Mouse (Mus musculus): ENCODE data around the gene Abhd8. TPM values are rescaled to one million over a fixed set of nuclear protein-coding genes. Genes with fewer than 3 reads are reported as not detected.
A peak's percentile ranks its signal among the peaks of the same experiment; 100 is the strongest.

Gene Abhd8
- polyA plus RNA-seq, 1 experiment from 2014 or later, result 63.4 TPM

- ATAC-seq (ENCODE audit: insufficient read depth, low FRiP score, low TSS enrichment), result no peak
- DNase-seq (ENCODE audit: low spot score), result no peak
- Histone ChIP-seq H3K4me1 (ENCODE audit: control insufficient read depth, insufficient read depth, low read length) (peaks cover 17% of the 10 kb centered on the region), H3K9ac (ENCODE audit: low read length) (no peak overlapping the region), H3K36me3 (ENCODE audit: control insufficient read depth, insufficient read depth, low read length) (peaks cover 5% of the 10 kb centered on the region; the same call in 1 of the 2 replicates), H3K9me3 (ENCODE audit: control insufficient read depth, low read length) (no peaks in the 10 kb centered on the region), H3K4me3 (ENCODE audit: low read depth, low read length) (no peak overlapping the region), H3K4me2 (ENCODE audit: low read depth) (no peak overlapping the region), H3K27ac (ENCODE audit: low read depth, low read length) (no peak overlapping the region), H3K27me3 (ENCODE audit: control insufficient read depth, insufficient read depth, low read length) (no peaks in the 10 kb centered on the region)
- WGBS, result 94% methylated on average over 1 of the region's 1 CpGs
Observed at GRCm38 (mm10) chr8:71468001-71468400, 4.5 kb upstream of the Abhd8 start.

GRCm38 (mm10) chr8:71467201-71467600 is 3.7 kb upstream of the Abhd8 start:
- DNase-seq (ENCODE audit: low spot score), result no peak
- Histone ChIP-seq H3K9me3 (ENCODE audit: control insufficient read depth, low read length) (no peaks in the 10 kb centered on the region), H3K4me2 (ENCODE audit: low read depth) (no peak overlapping the region), H3K4me3 (ENCODE audit: low read depth, low read length) (no peak overlapping the region), H3K27ac (ENCODE audit: low read depth, low read length) (no peak overlapping the region), H3K27me3 (ENCODE audit: control insufficient read depth, insufficient read depth, low read length) (no peaks in the 10 kb centered on the region), H3K4me1 (ENCODE audit: control insufficient read depth, insufficient read depth, low read length) (peaks cover 20% of the 10 kb centered on the region), H3K36me3 (ENCODE audit: control insufficient read depth, insufficient read depth, low read length) (peaks cover 3% of the 10 kb centered on the region; the same call in 1 of the 2 replicates), H3K9ac (ENCODE audit: low read length) (no peak overlapping the region)
- WGBS, result 91% methylated on average over 2 of the region's 2 CpGs
- ATAC-seq (ENCODE audit: insufficient read depth, low FRiP score, low TSS enrichment), result no peak

- no peak overlapping the region for H3K9ac ChIP-seq (ENCODE audit: low read length)
- no peak overlapping the region for H3K27ac ChIP-seq (ENCODE audit: low read depth, low read length)
- H3K9me3 ChIP-seq (ENCODE audit: control insufficient read depth, low read length), result no peaks in the 10 kb centered on the region
- peaks cover 22% of the 10 kb centered on the region for H3K4me1 ChIP-seq (ENCODE audit: control insufficient read depth, insufficient read depth, low read length)
- H3K27me3 ChIP-seq (ENCODE audit: control insufficient read depth, insufficient read depth, low read length), result no peaks in the 10 kb centered on the region
- peaks cover 4% of the 10 kb centered on the region; the same call in 1 of the 2 replicates for H3K36me3 ChIP-seq (ENCODE audit: control insufficient read depth, insufficient read depth, low read length)
- H3K4me3 ChIP-seq (ENCODE audit: low read depth, low read length), result no peak overlapping the region
- no peak overlapping the region for H3K4me2 ChIP-seq (ENCODE audit: low read depth)
- DNase-seq (ENCODE audit: low spot score), result no peak
- no peak for ATAC-seq (ENCODE audit: insufficient read depth, low FRiP score, low TSS enrichment)
- 98% methylated on average over 5 of the region's 5 CpGs for WGBS
Observed at GRCm38 (mm10) chr8:71466198-71466597, 2.7 kb upstream of the Abhd8 start.

GRCm38 (mm10) chr8:71465733-71466132 is 2.3 kb upstream of the Abhd8 start:
- Histone ChIP-seq H3K27ac (ENCODE audit: low read depth, low read length) (no peak overlapping the region), H3K4me2 (ENCODE audit: low read depth) (peak overlapping the region; percentile 88), H3K4me3 (ENCODE audit: low read depth, low read length) (peak overlapping the region; percentile 63), H3K36me3 (ENCODE audit: control insufficient read depth, insufficient read depth, low read length) (peaks cover 6% of the 10 kb centered on the region), H3K27me3 (ENCODE audit: control insufficient read depth, insufficient read depth, low read length) (no peaks in the 10 kb centered on the region), H3K9ac (ENCODE audit: low read length) (peak overlapping the region; percentile 76; the same call in 1 of the 2 replicates), H3K9me3 (ENCODE audit: control insufficient read depth, low read length) (no peaks in the 10 kb centered on the region), H3K4me1 (ENCODE audit: control insufficient read depth, insufficient read depth, low read length) (peaks cover 22% of the 10 kb centered on the region)
- 82% methylated on average over 8 of the region's 8 CpGs for WGBS
- DNase-seq (ENCODE audit: low spot score) (no peak), ATAC-seq (ENCODE audit: insufficient read depth, low FRiP score, low TSS enrichment) (no peak)

- H3K4me2 ChIP-seq (ENCODE audit: low read depth), result peak within 1 kb of the TSS; percentile 88
- peaks cover 6% of the 10 kb centered on the region for H3K36me3 ChIP-seq (ENCODE audit: control insufficient read depth, insufficient read depth, low read length)
- H3K4me1 ChIP-seq (ENCODE audit: control insufficient read depth, insufficient read depth, low read length), result peaks cover 19% of the 10 kb centered on the region
- WGBS, result under 1% methylated on average over 59 of the region's 59 CpGs
- peak within 1 kb of the TSS; percentile 93 for H3K4me3 ChIP-seq (ENCODE audit: low read depth, low read length)
- peak; percentile 97 for DNase-seq (ENCODE audit: low spot score)
- H3K9me3 ChIP-seq (ENCODE audit: control insufficient read depth, low read length), result no peaks in the 10 kb centered on the region
- H3K27me3 ChIP-seq (ENCODE audit: control insufficient read depth, insufficient read depth, low read length), result no peaks in the 10 kb centered on the region
- peak within 1 kb of the TSS; percentile 28 for H3K27ac ChIP-seq (ENCODE audit: low read depth, low read length)
- ATAC-seq (ENCODE audit: insufficient read depth, low FRiP score, low TSS enrichment), result peak; percentile 68
- H3K9ac ChIP-seq (ENCODE audit: low read length), result peak within 1 kb of the TSS; percentile 76
Observed at GRCm38 (mm10) chr8:71464513-71465500, 1.4 kb upstream of the Abhd8 start, which contains the start of gene Mrpl34. Gene Mrpl34 (plus strand): TSS chr8:71464959.

GRCm38 (mm10) chr8:71462786-71463185 is 669 bp downstream of the Abhd8 start:
- WGBS, result 6% methylated on average over 16 of the region's 16 CpGs
- DNase-seq (ENCODE audit: low spot score), result peak; percentile 46
- Histone ChIP-seq H3K27me3 (ENCODE audit: control insufficient read depth, insufficient read depth, low read length) (no peaks in the 10 kb centered on the region), H3K9ac (ENCODE audit: low read length) (peak overlapping the region; percentile 87), H3K9me3 (ENCODE audit: control insufficient read depth, low read length) (no peaks in the 10 kb centered on the region), H3K4me3 (ENCODE audit: low read depth, low read length) (peak overlapping the region; percentile 93), H3K36me3 (ENCODE audit: control insufficient read depth, insufficient read depth, low read length) (peaks cover 10% of the 10 kb centered on the region), H3K4me1 (ENCODE audit: control insufficient read depth, insufficient read depth, low read length) (peaks cover 18% of the 10 kb centered on the region), H3K4me2 (ENCODE audit: low read depth) (peak overlapping the region; percentile 85), H3K27ac (ENCODE audit: low read depth, low read length) (no peak overlapping the region; the same call in 1 of the 2 replicates)
- ATAC-seq (ENCODE audit: insufficient read depth, low FRiP score, low TSS enrichment), result peak; percentile 10; the same call in 1 of the 2 replicates

GRCm38 (mm10) chr8:71462191-71462590 is 1.3 kb downstream of the Abhd8 start:
- Histone ChIP-seq H3K9ac (ENCODE audit: low read length) (peak overlapping the region; percentile 87), H3K27ac (ENCODE audit: low read depth, low read length) (no peak overlapping the region), H3K27me3 (ENCODE audit: control insufficient read depth, insufficient read depth, low read length) (no peaks in the 10 kb centered on the region), H3K4me2 (ENCODE audit: low read depth) (peak overlapping the region; percentile 85), H3K4me1 (ENCODE audit: control insufficient read depth, insufficient read depth, low read length) (peaks cover 18% of the 10 kb centered on the region), H3K36me3 (ENCODE audit: control insufficient read depth, insufficient read depth, low read length) (peaks cover 16% of the 10 kb centered on the region), H3K4me3 (ENCODE audit: low read depth, low read length) (peak overlapping the region; percentile 93), H3K9me3 (ENCODE audit: control insufficient read depth, low read length) (no peaks in the 10 kb centered on the region)
- no peak for ATAC-seq (ENCODE audit: insufficient read depth, low FRiP score, low TSS enrichment)
- DNase-seq (ENCODE audit: low spot score), result no peak
- WGBS, result 79% methylated on average over 4 of the region's 4 CpGs

GRCm38 (mm10) chr8:71461152-71461840 is 2.2 kb downstream of the Abhd8 start:
- DNase-seq (ENCODE audit: low spot score), result no peak
- no peak overlapping the region for H3K4me3 ChIP-seq (ENCODE audit: low read depth, low read length)
- H3K27me3 ChIP-seq (ENCODE audit: control insufficient read depth, insufficient read depth, low read length), result no peaks in the 10 kb centered on the region
- ATAC-seq (ENCODE audit: insufficient read depth, low FRiP score, low TSS enrichment), result no peak
- no peak overlapping the region for H3K27ac ChIP-seq (ENCODE audit: low read depth, low read length)
- peaks cover 18% of the 10 kb centered on the region for H3K4me1 ChIP-seq (ENCODE audit: control insufficient read depth, insufficient read depth, low read length)
- H3K9ac ChIP-seq (ENCODE audit: low read length), result no peak overlapping the region
- H3K36me3 ChIP-seq (ENCODE audit: control insufficient read depth, insufficient read depth, low read length), result peaks cover 21% of the 10 kb centered on the region
- WGBS, result 76% methylated on average over 46 of the region's 47 CpGs
- no peaks in the 10 kb centered on the region for H3K9me3 ChIP-seq (ENCODE audit: control insufficient read depth, low read length)
- H3K4me2 ChIP-seq (ENCODE audit: low read depth), result no peak overlapping the region; the same call in none of the 2 replicates
